Mouse (Mus musculus) splenic B cell, adult 2 months (primary cell): ENCODE data around the gene Ankdd1b.

ENCODE experiments used
- DNase-seq: peaks from one replicate; pipeline ENCODE4 v3.0.0-alpha.2; 2011; ENCODE audit warnings: low read depth, low spot score
- H3K27me3 ChIP-seq: 2 replicates; pipeline ENCODE4 v1.6.1; 2012; ENCODE audit warnings: mild to moderate bottlenecking, low read length, moderate library complexity, mixed read lengths; ENCODE audit not compliant: control insufficient read depth, poor library complexity, insufficient read depth, severe bottlenecking
- H3K36me3 ChIP-seq: 2 replicates; pipeline ENCODE4 v1.6.1; 2012; ENCODE audit warnings: mild to moderate bottlenecking, low read length, moderate library complexity, mixed read lengths; ENCODE audit not compliant: control insufficient read depth, poor library complexity, insufficient read depth, severe bottlenecking

The Ankdd1b gene

GRCm38 (mm10) chr13:96436921-96437320, 34.1 kb downstream of the Ankdd1b start:
- no peaks in the 10 kb centered on the region for H3K36me3 ChIP-seq
- peak; percentile 8 for DNase-seq
- H3K27me3 ChIP-seq: no peaks in the 10 kb centered on the region

GRCm38 (mm10) chr13:96435793-96436192, 35.2 kb downstream of the Ankdd1b start:
- peak; percentile 11 for DNase-seq
- Histone ChIP-seq H3K36me3 (no peaks in the 10 kb centered on the region), H3K27me3 (no peaks in the 10 kb centered on the region)

DNA sequence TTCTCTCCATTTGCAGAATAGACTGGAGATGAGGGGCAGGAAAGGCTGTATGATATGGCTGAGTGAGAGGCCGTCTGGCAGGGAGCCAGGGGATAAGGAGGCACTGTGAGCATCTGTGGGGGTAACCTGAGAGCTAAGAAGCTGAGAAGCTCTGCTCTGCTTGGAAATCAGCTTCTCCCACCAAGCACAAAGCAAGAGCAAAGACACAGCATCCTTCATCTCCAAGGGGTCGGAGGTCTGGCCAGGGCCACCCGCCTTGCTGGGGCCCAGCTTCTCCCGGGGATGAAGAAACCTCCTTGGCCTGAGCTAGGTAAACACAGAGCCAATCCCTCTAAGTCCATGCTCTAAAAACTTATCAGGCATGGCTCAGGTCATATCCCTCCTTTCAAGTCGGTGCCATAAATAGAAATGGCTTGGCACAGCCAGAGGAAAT, 36.1 kb downstream of the Ankdd1b start:
- DNase-seq: no peak
- no peaks in the 10 kb centered on the region for H3K36me3 ChIP-seq
- no peaks in the 10 kb centered on the region for H3K27me3 ChIP-seq

GRCm38 (mm10) chr13:96433648-96434190, 37.3 kb downstream of the Ankdd1b start:
- peak; percentile 27 for DNase-seq
- H3K36me3 ChIP-seq: no peaks in the 10 kb centered on the region

GRCm38 (mm10) chr13:96433041-96433440, 38.0 kb downstream of the Ankdd1b start:
- no peak for DNase-seq
- no peaks in the 10 kb centered on the region for H3K36me3 ChIP-seq
- H3K27me3 ChIP-seq: no peaks in the 10 kb centered on the region

More at GRCm38 (mm10) chr13:96433648-96434190, 37.3 kb downstream of the Ankdd1b start:
- no peaks in the 10 kb centered on the region for H3K27me3 ChIP-seq

DNA sequence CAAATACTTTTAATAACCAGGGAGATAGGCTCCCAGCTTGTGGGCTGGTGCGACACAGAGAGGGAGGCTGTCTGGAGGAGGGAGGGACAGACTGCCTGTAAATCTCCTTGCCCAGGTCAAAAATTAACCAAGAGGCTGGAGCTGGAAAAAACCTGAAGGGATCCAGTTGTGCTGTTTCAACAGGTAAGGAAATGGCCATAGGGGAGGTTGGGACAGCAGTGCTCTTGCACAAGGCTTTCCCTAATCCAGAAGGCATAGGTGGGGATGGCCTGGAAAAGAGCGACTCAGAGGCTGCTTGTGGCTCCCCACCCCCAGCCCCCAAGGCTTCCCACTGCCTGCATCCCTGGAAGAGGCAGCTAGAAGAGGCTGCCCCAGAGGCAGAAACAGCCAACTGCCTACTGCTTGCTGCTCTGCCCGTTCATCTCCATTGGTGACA, 38.6 kb downstream of the Ankdd1b start:
- H3K36me3 ChIP-seq: no peaks in the 10 kb centered on the region
- H3K27me3 ChIP-seq: no peaks in the 10 kb centered on the region
- no peak for DNase-seq

GRCm38 (mm10) chr13:96431595-96432156, 39.3 kb downstream of the Ankdd1b start:
- peak; percentile 87 for DNase-seq
- Histone ChIP-seq H3K27me3 (no peaks in the 10 kb centered on the region), H3K36me3 (no peaks in the 10 kb centered on the region)

- H3K27me3 ChIP-seq: no peaks in the 10 kb centered on the region
- no peak for DNase-seq
- no peaks in the 10 kb centered on the region for H3K36me3 ChIP-seq
These were observed 42.5 kb downstream of the Ankdd1b start for GRCm38 (mm10) chr13:96428531-96428930.

- no peaks in the 10 kb centered on the region for H3K27me3 ChIP-seq
- H3K36me3 ChIP-seq: no peaks in the 10 kb centered on the region
- no peak for DNase-seq
These were observed 45.0 kb downstream of the Ankdd1b start for GRCm38 (mm10) chr13:96426044-96426443.

DNA sequence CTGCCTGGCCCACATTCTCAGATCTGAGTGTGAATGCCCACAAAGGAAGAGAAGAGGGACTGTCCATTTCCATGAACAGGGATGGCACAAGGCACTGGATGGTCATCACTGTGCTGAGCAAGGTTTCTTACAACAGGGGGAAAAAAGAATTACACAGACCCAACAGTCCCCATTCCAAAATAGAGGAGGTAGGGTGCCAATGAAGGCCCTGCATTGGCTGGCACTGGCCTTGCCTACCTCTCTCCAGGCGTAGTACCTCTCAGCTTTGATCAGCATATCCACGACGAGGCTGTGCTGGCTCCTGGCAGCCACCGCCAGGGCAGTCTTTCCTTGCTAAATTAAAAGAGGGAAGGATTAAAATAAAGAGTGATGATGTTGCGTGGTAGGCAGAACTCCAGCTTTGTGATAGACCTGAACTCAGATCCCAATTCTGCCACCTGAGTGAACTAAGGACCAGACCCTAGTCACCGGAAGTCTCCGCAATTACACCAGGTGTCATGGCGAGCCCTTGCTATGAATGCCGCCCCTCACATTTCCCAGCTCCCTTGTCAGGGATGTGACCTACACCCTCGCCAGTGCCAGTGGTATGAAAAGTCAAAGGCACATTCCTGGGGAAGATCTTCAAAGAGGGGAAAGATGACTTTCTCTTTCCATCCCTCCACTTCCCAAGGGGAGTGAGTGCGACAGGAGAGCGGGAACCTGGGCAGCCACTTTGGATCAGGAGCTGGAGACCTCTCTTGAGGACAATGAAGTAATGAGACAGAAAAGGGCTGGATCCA, 46.3 kb downstream of the Ankdd1b start:
- DNase-seq: no peak
- no peaks in the 10 kb centered on the region for H3K27me3 ChIP-seq
- no peaks in the 10 kb centered on the region for H3K36me3 ChIP-seq

DNA sequence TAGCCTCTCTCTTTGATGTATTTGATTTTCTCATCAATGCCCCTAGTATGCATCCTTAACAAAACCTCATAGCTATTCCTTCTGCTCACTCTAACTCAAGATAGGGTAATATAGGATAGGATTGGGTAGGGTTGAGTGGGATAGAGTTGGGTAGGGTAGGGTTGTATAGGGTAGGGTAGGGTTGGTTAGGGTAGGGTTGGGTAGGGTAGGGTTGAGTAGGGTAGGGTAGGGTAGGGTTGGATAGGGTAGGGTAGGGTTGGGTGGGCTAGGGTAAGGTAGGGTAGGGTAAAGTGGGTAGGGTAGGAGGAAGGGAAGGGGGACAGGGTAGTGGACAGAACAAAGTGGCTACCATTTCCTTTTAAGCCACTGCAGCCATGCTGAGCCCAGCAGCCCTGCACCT, 49.8 kb downstream of the Ankdd1b start:
- Histone ChIP-seq H3K36me3 (0 out of 2 replicates have a peak, but pooled peaks cover 4% of the 10 kb centered on the region), H3K27me3 (no peaks in the 10 kb centered on the region)
- DNase-seq: no peak

DNA sequence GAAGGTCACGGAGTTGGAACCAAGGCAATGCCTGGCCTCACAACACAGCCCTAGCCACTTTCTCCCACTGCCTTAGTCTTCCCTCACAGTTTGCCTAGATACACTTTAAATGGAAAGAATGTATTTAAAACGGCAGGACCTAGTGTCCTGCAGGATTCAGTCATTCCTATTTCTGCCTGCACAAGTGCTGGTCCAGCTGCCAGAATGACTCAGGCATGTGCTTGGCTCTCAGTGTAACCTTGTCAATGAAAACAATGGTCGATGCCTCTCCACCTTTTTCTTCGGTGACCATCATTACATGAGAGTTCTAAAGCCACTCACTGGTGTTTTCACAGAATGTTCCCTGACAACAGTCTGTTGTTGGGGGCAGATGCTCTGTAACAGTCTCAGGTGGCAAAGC, 52.5 kb downstream of the Ankdd1b start:
- no peaks in the 10 kb centered on the region for H3K27me3 ChIP-seq
- peaks cover 19% of the 10 kb centered on the region for H3K36me3 ChIP-seq
- no peak for DNase-seq

DNA sequence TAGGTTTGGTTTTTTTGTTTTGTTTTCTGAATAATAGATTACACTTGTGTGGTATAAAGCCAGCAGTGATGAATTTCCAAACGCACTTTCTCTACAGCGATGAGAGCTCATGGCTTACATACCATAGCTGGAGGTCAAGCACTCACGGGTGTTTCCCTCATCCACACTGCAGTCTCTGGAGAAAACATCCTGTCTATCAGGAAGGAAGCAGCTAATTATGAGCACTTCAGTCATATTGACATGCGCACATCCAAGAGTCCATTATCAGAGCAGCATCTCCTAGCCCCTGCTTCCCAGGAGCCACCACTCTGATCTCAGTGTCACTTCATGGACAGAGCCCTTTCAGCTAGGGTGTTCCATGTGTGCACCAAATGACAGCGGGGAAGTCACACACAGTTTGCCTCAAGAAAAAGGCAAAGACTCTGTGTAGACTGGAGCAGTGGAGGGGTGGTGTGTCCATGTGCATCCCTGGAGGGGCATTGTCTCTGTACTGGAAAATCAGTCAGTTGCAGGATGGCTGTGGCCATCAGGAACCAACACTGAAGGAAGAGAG, 53.7 kb downstream of the Ankdd1b start:
- Histone ChIP-seq H3K27me3 (no peaks in the 10 kb centered on the region), H3K36me3 (peaks cover 20% of the 10 kb centered on the region)
- no peak for DNase-seq

GRCm38 (mm10) chr13:96416380-96416779, 54.6 kb downstream of the Ankdd1b start:
- no peak for DNase-seq
- Histone ChIP-seq H3K27me3 (no peaks in the 10 kb centered on the region), H3K36me3 (peaks cover 21% of the 10 kb centered on the region)

- H3K36me3 ChIP-seq: peaks cover 30% of the 10 kb centered on the region
- H3K27me3 ChIP-seq: no peaks in the 10 kb centered on the region
- no peak for DNase-seq
These were observed 56.6 kb downstream of the Ankdd1b start for GRCm38 (mm10) chr13:96414384-96414783.
